Mouse (Mus musculus): ENCODE measurements around the gene 4933424G06Rik.

DNA sequence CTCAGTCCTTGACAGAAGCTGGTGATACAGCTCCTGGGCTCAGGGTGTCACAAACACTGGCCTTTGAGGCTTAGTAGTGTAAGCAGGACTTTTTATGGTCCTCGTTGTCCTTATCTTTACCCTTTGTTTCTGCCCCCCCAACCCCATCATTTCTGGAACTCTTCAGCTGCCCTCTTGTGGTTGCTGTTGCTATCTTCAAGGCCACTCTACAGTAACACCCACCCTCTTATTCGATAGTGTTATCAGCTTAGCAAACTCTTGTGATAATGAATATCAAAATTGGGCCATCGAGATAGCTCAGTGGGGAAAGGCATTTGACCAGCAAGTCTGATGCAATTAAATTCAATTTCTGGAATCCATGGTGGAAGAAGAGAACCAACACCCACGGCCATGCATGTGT is 45.5 kb upstream of the 4933424G06Rik start:
- TF ChIP-seq EP300 (IDR thresholded peaks at IDR 0.05), result no peak
- TF ChIP-seq CTCF (IDR thresholded peaks at IDR 0.05), result peak; percentile 66

Measured in lung, postnatal 0 days (tissue).